Mouse (Mus musculus) embryonic stem cell, embryonic (primary cell): ENCODE results near the gene Cabin1.

Source experiments
- CTCF ChIA-PET, 4 experiments: fragments of 300-600 bp in 2 of 4; fragments of 350-600 bp in 2 of 4; sonication (Branson Sonifier 250); formaldehyde crosslinking; loops; one replicate each; lab custom pipeline; 2022; ENCODE audit warnings: inconsistent platforms in 2 of 4; lab: Charles Lee
- POLR2A ChIA-PET, 4 experiments: fragments of 300-600 bp in 2 of 4; fragments of 350-600 bp in 2 of 4; sonication (Branson Sonifier 250); formaldehyde crosslinking; loops; one replicate each; lab custom pipeline; 2022; ENCODE audit warnings: antibody characterized with exemption in 4 of 4, inconsistent platforms in 1 of 4; lab: Charles Lee

Cabin1 gene

GRCm38 (mm10) chr10:75763682-75764518 is at the start of gene Cabin1:
Gene Cabin1, minus strand, starts transcription at chr10:75764341.
- ChIA-PET POLR2A (interaction anchor here in 3 of 4 experiments (0.6 to 4.4 kb wide), 74 partner anchors 8 to 700 kb away, joined by 3 to 77 read pairs (median 4); partner anchors contain the start of genes Ddt (in 3 of the 3), Gm20441 (in 3 of the 3), Gstt1 (in 3 of the 3) and Mif (in 3 of the 3)), CTCF (interaction anchor here (0.6 to 2.3 kb wide), 39 partner anchors 9 to 1553 kb away, joined by 3 to 40 read pairs (median 6); partner anchors contain the start of genes Ddt (in 4 of the 4), Gstt2 (in 2 of the 4), Mif (in 2 of the 4) and Gm20441 (in 1 of the 4))

GRCm38 (mm10) chr10:75804217-75804616 is 40.1 kb upstream of the Cabin1 start:
- CTCF ChIA-PET, result no interaction called here
- POLR2A ChIA-PET, result no interaction called here

GRCm38 (mm10) chr10:75798176-75798696 is 34.1 kb upstream of the Cabin1 start, which contains the start of gene Gstt1:
Gene Gstt1, minus strand, starts transcription at chr10:75798584.
- CTCF ChIA-PET, result interaction anchor here in 3 of 4 experiments (0.6 to 1.6 kb wide), 9 partner anchors 18 to 234 kb away, joined by 3 to 6 read pairs (median 3); partner anchors contain the start of genes Ddt (in 2 of the 3), Gm20441 (in 1 of the 3) and Zfp280b (in 1 of the 3)
- POLR2A ChIA-PET, result interaction anchor here in 3 of 4 experiments (0.6 to 2.5 kb wide), 18 partner anchors 8 to 150 kb away, joined by 3 to 17 read pairs (median 4); partner anchors contain the start of genes Cabin1 (in 2 of the 3), Ddt (in 2 of the 3), Chchd10 (in 1 of the 3) and Gm20441 (in 1 of the 3)

GRCm38 (mm10) chr10:75797619-75798175 is 33.6 kb upstream of the Cabin1 start:
- ChIA-PET POLR2A (interaction anchor here in 3 of 4 experiments (1.0 to 2.5 kb wide), 10 partner anchors 8 to 149 kb away, joined by 3 to 17 read pairs (median 5); partner anchors contain the start of genes Cabin1 (in 1 of the 3), Ddt (in 1 of the 3), Gm20441 (in 1 of the 3) and Gstt3 (in 1 of the 3)), CTCF (interaction anchor here in 2 of 4 experiments (0.6 to 1.6 kb wide), 5 partner anchors 18 to 235 kb away, joined by 3 to 6 read pairs (median 5); partner anchors contain the start of genes Ddt (in 1 of the 2), Gm20441 (in 1 of the 2) and Zfp280b (in 1 of the 2))

- POLR2A ChIA-PET, result interaction anchor here in 2 of 4 experiments (0.9 to 1.8 kb wide), 3 partner anchors 9 to 16 kb away, joined by 3 to 5 read pairs (median 4); partner anchors contain the start of genes Gm20441 (in 2 of the 2) and Gstt3 (in 2 of the 2)
Observed at GRCm38 (mm10) chr10:75796731-75797516, 32.8 kb upstream of the Cabin1 start.

GRCm38 (mm10) chr10:75794880-75795279 is 30.7 kb upstream of the Cabin1 start:
- ChIA-PET CTCF (interaction anchor here in 2 of 4 experiments (0.6 to 1.2 kb wide), 3 partner anchors 38 to 51 kb away, joined by 3 to 4 read pairs (median 3); no protein-coding TSS in a partner anchor), POLR2A (interaction anchor here in 3 of 4 experiments (0.7 to 1.4 kb wide), 3 partner anchors 22 to 199 kb away, joined by 3 to 4 read pairs (median 3); partner anchors contain the start of gene Ddt (in 3 of the 3))

More at GRCm38 (mm10) chr10:75796731-75797516, 32.8 kb upstream of the Cabin1 start:
- CTCF ChIA-PET, result no interaction called here

- CTCF ChIA-PET, result interaction anchor here in 3 of 4 experiments (0.6 to 2.1 kb wide), 6 partner anchors 8 to 146 kb away, joined by 3 to 10 read pairs (median 5); partner anchors contain the start of genes Gm20441 (in 1 of the 3) and Gstt3 (in 1 of the 3)
- POLR2A ChIA-PET, result interaction anchor here (0.6 to 1.6 kb wide), 6 partner anchors 10 to 47 kb away, joined by 3 to 5 read pairs (median 4); partner anchors contain the start of genes Ddt (in 2 of the 4), Gm20441 (in 1 of the 4) and Gstt2 (in 1 of the 4)
Observed at GRCm38 (mm10) chr10:75790773-75791172, 26.6 kb upstream of the Cabin1 start.

GRCm38 (mm10) chr10:75789841-75790240 is 25.7 kb upstream of the Cabin1 start:
- ChIA-PET CTCF (interaction anchor here in 2 of 4 experiments (0.6 to 1.5 kb wide), 2 partner anchors 17 to 42 kb away, joined by 3 to 12 read pairs; no protein-coding TSS in a partner anchor), POLR2A (interaction anchor here in 2 of 4 experiments (1.0 to 1.7 kb wide), 5 partner anchors 9 to 147 kb away, joined by 3 to 6 read pairs (median 5); partner anchors contain the start of genes Gstt1 (in 2 of the 2), Ddt (in 1 of the 2), Gm20441 (in 1 of the 2) and Gstt3 (in 1 of the 2))

GRCm38 (mm10) chr10:75789081-75789735 is 25.1 kb upstream of the Cabin1 start:
- POLR2A ChIA-PET, result interaction anchor here in 3 of 4 experiments (0.5 to 1.7 kb wide), 10 partner anchors 9 to 449 kb away, joined by 3 to 7 read pairs (median 4); partner anchors contain the start of genes Gstt1 (in 2 of the 3), Gm20441 (in 1 of the 3) and Gstt3 (in 1 of the 3)
- CTCF ChIA-PET, result interaction anchor here in 3 of 4 experiments (0.7 to 1.5 kb wide), 3 partner anchors 43 to 313 kb away, joined by 3 to 5 read pairs (median 5); no protein-coding TSS in a partner anchor

GRCm38 (mm10) chr10:75788277-75788676 is 24.1 kb upstream of the Cabin1 start:
- POLR2A ChIA-PET, result interaction anchor here in 2 of 4 experiments (0.7 to 1.7 kb wide), 4 partner anchors 8 to 471 kb away, joined by 3 to 6 read pairs (median 4); partner anchors contain the start of genes Gm20441 (in 1 of the 2) and Gstt3 (in 1 of the 2)
- CTCF ChIA-PET, result interaction anchor here in 2 of 4 experiments (0.7 to 0.9 kb wide), 2 partner anchors 314 to 330 kb away, joined by 3 to 5 read pairs; no protein-coding TSS in a partner anchor

GRCm38 (mm10) chr10:75785442-75785841 is 21.3 kb upstream of the Cabin1 start:
- ChIA-PET POLR2A (interaction anchor here in 1 of 4 experiments (2.7 kb wide), 1 partner anchor 12 kb away, joined by 10 read pairs; the partner anchor contains the start of gene Ddt), CTCF (no interaction called here)

- POLR2A ChIA-PET, result interaction anchor here in 3 of 4 experiments (0.6 to 2.4 kb wide), 33 partner anchors 8 to 247 kb away, joined by 3 to 28 read pairs (median 4); partner anchors contain the start of genes Cabin1 (in 3 of the 3), Gstt2 (in 2 of the 3), Mif (in 2 of the 3) and Gstt1 (in 1 of the 3)
Observed at GRCm38 (mm10) chr10:75780769-75781578, 16.8 kb upstream of the Cabin1 start, which contains the start of the genes Gm20441 and Gstt3. Gene Gm20441, minus strand, starts transcription at chr10:75780954. Gene Gstt3, minus strand, starts transcription at chr10:75781414.

GRCm38 (mm10) chr10:75779206-75780174 is 15.3 kb upstream of the Cabin1 start:
- ChIA-PET POLR2A (interaction anchor here (0.6 to 2.4 kb wide), 25 partner anchors 9 to 248 kb away, joined by 3 to 28 read pairs (median 4); partner anchors contain the start of genes Cabin1 (in 2 of the 4), Gstt2 (in 1 of the 4) and Smarcb1 (in 1 of the 4)), CTCF (interaction anchor here in 3 of 4 experiments (0.6 to 2.0 kb wide), 15 partner anchors 12 to 193 kb away, joined by 3 to 14 read pairs (median 4); partner anchors contain the start of genes Gstt1 (in 1 of the 3) and Gstt2 (in 1 of the 3))

More at GRCm38 (mm10) chr10:75780769-75781578, 16.8 kb upstream of the Cabin1 start, which contains the start of the genes Gm20441 and Gstt3:
- CTCF ChIA-PET, result interaction anchor here in 3 of 4 experiments (0.5 to 2.0 kb wide), 14 partner anchors 8 to 195 kb away, joined by 3 to 9 read pairs (median 4); partner anchors contain the start of genes Ddt (in 1 of the 3), Gstt1 (in 1 of the 3) and Gstt2 (in 1 of the 3)
